Mouse (Mus musculus) megakaryocyte, adult 5-6 weeks (primary cell): Measurements from ENCODE around the gene Akap12. TPM values are rescaled to one million over a fixed set of nuclear protein-coding genes. Genes with fewer than 3 reads are reported as not detected.
A peak's percentile ranks its signal among the peaks of the same experiment; 100 is the strongest.

Experiments used
- ATAC-seq: 2 replicates; pipeline ENCODE4 v1.8.0; 2016; ENCODE audit warnings: mild to moderate bottlenecking, inconsistent platforms; ENCODE audit not compliant: poor library complexity, severe bottlenecking
- total RNA-seq, 2 experiments: library from RNA; stranded (forward) in 1 of 2; stranded (reverse) in 1 of 2; fragments of 153-499, 151-499 nt in 1 of 2; fragments of 221-1000, 200-1000 nt in 1 of 2; gene quantifications; 2 replicates each; pipeline versions ENCODE4 v1.2.3 to v1.2.4; 2015 to 2017

Akap12 gene
- total RNA-seq, 2 experiments from 2014 or later: 0.02 to 0.07 TPM

- peak; percentile 52 for ATAC-seq
Measured at GRCm38 (mm10) chr10:4355882-4356451, 89.8 kb downstream of the Akap12 start.

DNA sequence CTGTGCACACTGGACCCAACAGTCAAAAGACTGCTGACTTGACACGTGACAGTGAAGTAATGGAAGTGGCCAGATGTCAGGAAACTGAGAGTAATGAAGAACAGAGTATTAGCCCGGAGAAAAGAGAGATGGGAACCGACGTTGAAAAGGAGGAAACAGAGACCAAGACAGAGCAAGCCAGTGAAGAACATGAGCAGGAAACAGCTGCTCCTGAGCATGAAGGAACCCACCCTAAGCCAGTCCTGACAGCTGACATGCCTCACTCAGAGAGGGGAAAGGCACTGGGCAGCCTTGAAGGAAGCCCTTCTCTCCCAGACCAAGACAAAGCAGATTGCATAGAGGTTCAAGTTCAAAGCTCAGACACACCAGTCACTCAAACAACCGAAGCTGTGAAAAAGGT lies 90.5 kb downstream of the Akap12 start:
- ATAC-seq: peak; percentile 25; the same call in 1 of the 2 replicates

GRCm38 (mm10) chr10:4357435-4357834 lies 91.3 kb downstream of the Akap12 start:
- no peak for ATAC-seq

DNA sequence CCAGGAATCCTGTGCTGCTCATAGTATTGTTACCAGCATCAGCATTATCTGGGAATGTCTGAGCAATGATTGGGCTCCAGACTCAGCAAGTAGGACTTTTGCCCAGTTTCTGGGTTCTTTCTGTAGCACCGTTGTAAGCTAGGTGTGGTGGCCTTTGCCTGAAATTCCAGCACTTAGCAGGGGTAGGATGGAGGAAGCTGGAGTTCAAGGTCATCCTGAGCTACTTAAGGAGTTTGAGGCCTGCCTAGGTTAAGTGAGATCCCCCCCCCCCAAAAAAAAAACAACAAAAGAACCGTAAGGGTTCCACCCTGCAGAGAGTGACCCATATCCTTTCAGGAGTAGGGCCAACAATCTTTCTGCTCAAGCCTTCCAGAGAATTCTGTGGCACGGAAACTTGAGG lies 98.4 kb downstream of the Akap12 start:
- no peak for ATAC-seq

- ATAC-seq: no peak
Measured at GRCm38 (mm10) chr10:4370105-4370504, 103.9 kb downstream of the Akap12 start.

GRCm38 (mm10) chr10:4372011-4372410 lies 105.8 kb downstream of the Akap12 start:
- no peak for ATAC-seq

- no peak for ATAC-seq
Measured at GRCm38 (mm10) chr10:4373558-4373957, 107.4 kb downstream of the Akap12 start.

GRCm38 (mm10) chr10:4374239-4374638 lies 108.1 kb downstream of the Akap12 start:
- ATAC-seq: no peak

- ATAC-seq: no peak
Measured at GRCm38 (mm10) chr10:4374734-4375133, 108.6 kb downstream of the Akap12 start.

GRCm38 (mm10) chr10:4375267-4375666 lies 109.1 kb downstream of the Akap12 start:
- peak; percentile 49; the same call in 1 of the 2 replicates for ATAC-seq

- no peak for ATAC-seq
Measured at GRCm38 (mm10) chr10:4376461-4376860, 110.3 kb downstream of the Akap12 start.

GRCm38 (mm10) chr10:4376931-4377330 lies 110.8 kb downstream of the Akap12 start:
- ATAC-seq: no peak

DNA sequence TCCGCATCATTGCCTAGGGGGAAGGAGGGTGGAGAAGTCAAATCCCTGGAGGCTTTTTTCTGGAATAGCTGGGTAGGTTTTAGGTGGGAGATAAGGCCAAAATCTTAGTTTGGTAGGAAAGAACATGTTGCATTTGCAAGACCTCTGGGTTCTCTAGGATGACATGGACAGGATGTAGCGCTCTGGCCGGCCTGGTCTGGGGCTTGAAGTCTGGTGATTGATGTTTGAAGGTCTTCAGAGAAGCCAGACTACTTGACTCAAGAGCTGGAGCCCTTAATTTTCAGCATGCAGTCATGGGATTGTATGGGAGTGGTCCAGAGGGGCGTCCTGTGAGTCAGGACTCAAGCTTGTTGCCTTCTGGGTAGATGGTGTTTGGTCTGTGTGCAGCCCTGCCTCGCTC lies 114.6 kb downstream of the Akap12 start:
- no peak for ATAC-seq

- no peak for ATAC-seq
Measured at GRCm38 (mm10) chr10:4384244-4384643, 118.1 kb downstream of the Akap12 start.

- peak; percentile 84 for ATAC-seq
Measured at GRCm38 (mm10) chr10:4386609-4387591, 120.7 kb downstream of the Akap12 start.

DNA sequence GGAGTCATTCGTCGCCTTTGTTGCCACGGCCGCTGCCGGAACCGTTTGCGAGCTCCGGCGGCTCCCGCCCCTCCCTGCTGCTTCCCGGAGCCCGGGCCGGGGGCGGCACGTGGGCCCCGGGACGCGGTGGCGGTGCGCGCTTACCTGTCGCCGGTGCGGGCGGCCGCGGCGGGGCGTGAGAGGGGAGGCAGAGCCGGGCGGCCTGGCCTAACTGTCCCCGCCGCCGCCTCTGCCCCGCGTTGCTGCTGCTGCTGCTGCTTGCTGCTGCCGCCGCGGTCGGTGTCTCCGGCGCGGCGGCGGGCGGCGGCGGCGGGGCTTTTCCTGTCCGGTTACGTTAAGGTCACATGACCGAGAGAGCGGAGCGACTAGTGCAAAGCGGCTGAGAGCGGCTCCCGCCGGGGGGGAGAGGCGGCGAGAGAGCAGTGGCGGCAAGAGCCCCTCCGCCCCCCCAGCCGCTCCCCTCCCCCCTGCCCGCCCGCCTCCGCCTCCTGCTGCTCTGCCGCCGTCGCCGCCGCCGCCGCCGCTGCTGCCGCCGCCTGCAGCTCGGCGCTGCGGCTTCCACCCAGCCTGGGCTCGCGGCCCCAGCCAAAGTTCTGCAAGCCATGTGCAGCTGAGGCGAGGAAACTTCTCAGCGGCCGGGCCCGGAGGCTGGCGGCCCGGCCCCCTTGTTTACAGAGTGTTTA lies 121.7 kb downstream of the Akap12 start, which contains the start of gene Zbtb2:
Gene Zbtb2 (minus strand): TSS at position 408 of the 683 bp plus-strand sequence.
- peak; percentile 3 for ATAC-seq

- no peak for ATAC-seq
Measured at GRCm38 (mm10) chr10:4388384-4388745, 122.2 kb downstream of the Akap12 start.

GRCm38 (mm10) chr10:4389036-4389435 lies 122.9 kb downstream of the Akap12 start:
- no peak for ATAC-seq

GRCm38 (mm10) chr10:4389461-4390112 lies 123.4 kb downstream of the Akap12 start:
- ATAC-seq: no peak

DNA sequence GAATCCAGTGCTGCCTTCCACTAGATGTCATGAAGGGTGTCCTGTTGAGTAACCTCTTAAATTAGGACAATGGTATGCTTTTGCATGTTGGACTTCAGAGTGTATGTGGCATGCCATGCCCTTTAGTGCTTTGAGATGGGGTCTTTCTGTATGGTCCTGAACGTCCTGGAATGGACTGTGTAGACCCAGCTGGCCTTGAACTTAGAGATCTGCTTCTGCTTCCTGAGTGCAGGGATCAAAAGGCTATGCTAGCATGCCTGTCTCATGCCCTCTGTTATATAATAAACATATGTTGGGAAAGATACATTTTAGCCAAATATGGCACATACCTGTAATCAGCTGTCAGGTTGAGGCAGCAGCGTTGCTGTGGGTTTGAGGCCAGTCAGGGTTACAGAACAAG lies 124.4 kb downstream of the Akap12 start:
- no peak for ATAC-seq

GRCm38 (mm10) chr10:4391076-4391475 lies 124.9 kb downstream of the Akap12 start:
- ATAC-seq: no peak
